Mouse (Mus musculus) MEL-GATA-1-ER (cell line): ENCODE measurements at regions not wholly inside any gene's neighbourhood (a gene's known extent, or its start where the extent isn't known, plus 50 kb on each side); places are given as distances from the start of the nearest gene placed in this dataset.

ENCODE experiments used
- DNase-seq: peaks from one replicate; pipeline ENCODE4 v3.0.0-alpha.2; 2012; ENCODE audit warnings: low read depth; ENCODE audit errors: extremely low read depth

DNA sequence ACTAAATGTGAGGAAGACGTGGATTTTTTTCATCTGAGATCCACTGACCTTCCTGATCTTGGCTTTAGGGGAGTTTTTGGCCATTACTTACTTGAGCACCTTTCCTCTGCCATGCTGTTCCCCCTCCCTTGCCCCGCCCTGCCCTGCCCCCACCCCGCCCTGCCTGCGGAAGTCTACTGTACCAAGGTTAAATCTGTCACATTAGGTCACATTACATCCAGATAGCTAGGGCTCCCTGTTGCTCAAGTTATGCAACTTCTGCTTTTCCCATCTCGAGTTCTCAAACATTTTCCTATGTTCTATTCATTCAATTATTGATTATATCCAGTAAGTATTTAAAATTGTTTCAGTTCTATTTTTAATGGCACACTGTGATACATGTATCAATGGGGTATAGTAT, 144.7 kb upstream of the Cnot2 start:
- DNase-seq: no peak

DNA sequence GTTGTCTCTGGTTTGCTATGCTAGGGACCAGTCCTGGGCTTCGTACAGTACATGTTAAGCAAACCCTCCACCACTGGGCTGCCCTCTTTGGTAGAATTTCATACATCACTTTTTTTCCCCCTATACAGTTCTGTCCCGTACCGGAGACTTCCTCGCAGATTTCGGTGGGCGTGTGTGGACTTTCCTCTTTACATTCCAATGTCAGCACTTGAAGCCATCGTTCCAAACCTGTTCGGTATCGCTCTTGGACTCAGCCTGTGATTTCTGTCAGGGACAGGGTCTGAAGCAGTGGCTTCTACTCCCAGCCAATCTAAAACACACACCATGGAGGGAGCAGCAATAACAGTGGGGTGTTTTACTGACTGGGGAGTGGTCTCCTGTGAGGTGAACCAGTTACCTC, 140.7 kb upstream of the Cnot2 start:
- DNase-seq: no peak

DNA sequence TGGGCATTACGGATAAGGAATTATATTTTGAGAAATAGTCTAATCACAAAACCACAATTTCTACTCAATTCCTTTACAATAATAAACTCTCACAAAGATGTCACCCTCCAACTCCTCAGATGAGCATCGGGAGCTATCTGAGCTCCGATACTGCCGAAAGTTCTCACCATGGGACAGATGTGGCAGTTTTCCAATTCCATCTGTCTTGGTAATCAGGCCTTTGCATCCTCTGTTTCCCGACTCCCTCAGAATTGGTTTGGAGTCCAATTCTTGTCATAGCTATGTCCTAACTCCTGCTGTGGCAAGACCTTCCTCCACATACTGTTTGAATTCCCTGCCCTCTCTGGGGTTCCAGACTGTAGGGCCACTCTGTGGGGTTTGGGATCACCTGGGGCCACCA, 138.3 kb upstream of the Cnot2 start:
- no peak for DNase-seq

DNA sequence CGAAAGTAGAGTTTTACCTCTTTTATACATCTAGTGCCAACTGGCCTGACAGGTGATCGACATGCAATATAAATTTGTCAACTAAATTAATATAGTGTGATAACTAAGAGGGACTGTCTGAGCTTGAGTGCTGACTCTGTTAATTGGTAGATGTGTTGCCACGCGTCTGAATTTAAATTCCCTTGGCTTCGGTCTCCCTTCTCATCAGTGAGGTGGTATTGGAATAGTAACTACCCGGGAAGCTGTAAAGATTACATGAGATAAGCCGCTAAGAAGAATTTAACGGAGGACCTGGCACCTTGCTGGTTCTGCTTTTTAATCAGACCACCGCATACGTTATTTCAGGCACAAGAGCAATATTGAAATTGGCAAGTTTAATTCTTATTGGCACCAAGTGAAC, 136.7 kb upstream of the Cnot2 start:
- DNase-seq: peak; percentile 23

DNA sequence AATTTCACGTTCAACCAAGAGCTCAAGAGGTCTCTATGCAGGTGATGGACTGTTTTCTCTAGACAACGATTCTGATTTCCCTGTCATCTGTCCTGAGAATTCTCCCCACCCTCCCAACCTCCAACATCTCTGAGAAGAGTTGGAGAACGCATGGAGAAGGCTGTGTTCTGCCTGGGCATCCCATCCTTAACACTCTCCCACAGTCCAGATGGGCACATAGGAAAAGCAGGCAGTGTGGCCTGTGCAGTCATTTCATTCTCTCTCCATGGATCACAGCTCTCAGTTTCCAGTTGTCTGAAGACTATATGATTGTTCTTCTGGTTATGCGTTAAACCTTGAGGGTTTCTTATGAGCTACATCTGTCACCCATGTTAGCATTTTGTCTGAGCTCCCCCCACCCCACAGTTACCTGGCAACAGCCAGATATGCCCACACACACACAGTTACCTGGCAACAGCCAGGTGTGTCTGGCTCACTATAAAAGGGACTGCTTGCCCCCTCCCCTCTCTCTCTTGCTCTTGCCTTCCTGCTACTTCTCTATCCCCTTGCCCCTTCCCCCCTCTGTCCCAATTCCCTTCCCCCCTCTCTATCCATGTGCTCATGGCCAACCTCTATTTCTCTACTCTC, 135.8 kb upstream of the Cnot2 start:
- no peak for DNase-seq

DNA sequence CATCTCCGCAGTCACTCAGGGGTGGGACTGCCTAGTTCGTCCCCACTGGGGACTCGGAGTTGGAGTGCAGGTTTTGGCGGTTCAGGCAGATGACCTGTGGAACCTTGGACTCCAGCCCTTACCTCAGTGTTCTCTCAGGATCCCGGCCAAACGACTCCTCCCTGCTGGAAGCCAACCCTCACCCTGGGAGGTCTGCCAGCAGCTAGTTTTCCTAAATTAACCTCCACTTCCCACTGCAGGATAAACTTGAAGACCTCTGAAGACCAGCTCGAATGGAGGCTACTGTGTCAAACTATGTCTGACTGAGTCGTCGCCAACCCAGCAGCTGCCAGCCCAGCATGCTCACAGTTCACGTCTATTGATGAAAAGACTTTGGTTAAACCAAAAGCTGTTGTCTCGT, 132.1 kb upstream of the Cnot2 start:
- no peak for DNase-seq

DNA sequence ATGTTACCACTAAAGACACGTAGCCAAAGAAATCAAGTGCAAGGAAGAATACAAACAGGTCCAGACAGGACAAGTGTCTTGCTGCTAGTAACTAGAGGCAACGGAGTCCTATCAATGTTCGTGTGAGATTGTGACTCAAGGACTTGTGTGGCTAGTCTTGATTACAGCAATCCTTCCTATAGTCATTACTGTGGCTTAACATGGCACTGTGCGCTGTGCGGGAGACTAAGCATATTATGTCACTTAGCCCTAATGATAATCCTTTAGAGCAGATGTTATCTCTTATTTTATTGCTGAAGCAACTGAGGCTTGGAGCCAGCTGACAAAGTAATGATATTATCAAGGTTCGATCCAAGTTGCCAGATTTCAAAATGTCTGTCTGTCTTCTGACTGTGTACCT, 125.7 kb upstream of the Cnot2 start:
- no peak for DNase-seq

DNA sequence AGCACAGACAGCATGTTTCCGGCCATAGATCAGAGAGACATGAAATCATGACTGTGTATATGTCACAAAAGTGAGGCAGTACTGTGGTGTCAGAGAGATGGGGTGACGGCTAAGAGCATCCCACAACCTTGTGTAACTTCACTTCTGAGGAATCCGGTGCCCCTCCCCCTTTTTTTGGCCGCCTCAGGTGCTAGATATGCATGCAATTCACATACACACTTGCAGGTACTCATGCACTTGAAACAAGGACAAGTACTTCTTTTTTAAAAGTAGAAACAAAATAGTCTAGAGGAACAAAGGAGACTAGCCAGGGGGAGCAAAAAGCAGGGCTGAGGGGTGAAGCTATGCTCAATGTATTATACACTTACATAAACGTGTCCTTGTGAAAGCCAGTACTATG, 120.0 kb upstream of the Cnot2 start:
- DNase-seq: no peak

DNA sequence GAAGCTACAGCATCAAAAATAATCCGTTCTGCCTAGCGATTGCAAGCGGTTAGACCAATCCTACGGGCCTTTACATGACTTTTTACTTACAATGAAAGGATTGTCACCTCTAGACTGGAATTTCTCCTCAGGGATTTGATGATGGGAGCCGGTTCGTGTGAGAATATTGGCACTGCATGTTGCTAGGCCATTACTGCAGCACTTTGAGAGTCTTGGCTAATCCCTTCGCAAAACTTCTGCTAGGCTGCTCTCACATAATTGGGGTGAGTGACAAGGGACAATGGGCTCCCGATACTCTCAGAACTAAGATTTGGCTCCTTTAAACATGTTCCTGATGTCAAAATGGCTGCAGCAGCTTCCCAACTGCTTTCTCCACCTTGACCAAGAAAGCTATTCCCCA, 118.4 kb upstream of the Cnot2 start:
- no peak for DNase-seq

DNA sequence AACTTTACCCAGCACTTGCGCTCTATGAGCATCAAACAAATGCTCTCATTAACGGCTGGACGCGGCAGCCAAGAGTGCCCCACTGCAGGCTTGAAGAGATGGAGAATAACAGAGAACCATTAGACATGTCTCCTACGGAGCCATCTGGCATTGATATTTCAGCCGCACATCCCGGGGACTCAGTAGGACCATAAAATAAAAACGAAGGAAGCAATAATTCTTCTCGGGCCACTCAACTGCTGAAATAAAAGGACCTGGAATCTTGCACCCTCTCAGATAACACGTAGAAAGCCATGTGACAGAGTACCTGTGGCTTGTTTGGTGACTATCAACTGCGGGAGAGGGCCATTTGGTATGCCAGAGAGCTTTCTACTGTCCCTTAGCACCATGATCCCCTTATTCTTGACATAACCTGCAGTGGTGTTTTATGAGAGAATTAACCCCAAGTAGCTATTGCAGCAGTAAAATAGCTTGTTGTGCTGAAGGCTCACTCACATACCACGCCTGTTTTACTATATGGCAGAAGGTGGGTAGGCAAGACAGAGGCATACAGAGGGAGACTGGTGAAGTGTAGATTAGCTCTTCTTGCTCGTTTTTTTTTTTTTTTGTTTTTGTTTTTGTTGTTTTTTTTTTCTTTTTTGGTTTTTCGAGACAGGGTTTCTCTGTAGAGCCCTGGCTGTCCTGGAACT, 116.5 kb upstream of the Cnot2 start:
- no peak for DNase-seq

DNA sequence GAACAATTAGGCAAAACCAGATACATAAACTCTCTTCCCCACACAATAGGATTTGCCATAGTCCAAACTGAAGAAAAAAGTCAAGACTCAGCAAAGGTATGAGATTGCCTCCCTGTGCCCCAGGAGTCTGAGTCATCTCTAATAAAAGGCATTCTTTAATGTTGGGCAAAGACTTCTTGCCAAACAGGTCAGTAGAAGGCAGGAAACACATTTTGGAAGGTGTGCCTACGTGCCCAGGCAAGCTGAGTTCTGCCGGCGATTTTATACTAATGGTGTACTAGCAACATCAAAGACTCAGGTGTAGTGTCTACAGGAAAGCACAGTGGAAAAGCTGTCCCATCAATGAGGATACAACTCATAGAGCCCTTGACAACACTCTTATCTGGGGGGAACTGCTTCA, 112.5 kb upstream of the Cnot2 start:
- DNase-seq: no peak

DNA sequence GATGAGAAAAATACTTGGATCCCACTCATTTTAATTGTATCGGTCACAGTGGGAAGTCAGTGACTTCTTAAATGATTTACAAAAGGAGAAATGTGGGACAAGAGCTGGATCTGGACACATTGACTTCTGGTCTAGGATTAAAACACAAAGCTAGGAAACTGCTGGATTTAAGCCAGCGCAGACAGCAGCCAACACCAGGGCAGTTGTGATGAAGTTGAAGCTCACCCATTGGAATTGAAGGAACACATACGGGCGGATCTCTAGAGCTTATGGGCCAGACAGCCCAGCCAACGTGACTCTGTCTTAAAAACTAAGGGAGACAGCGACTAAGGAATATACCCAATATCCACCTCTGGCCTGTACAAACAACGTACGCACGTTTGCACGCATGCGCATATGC, 105.4 kb upstream of the Cnot2 start:
- DNase-seq: no peak

DNA sequence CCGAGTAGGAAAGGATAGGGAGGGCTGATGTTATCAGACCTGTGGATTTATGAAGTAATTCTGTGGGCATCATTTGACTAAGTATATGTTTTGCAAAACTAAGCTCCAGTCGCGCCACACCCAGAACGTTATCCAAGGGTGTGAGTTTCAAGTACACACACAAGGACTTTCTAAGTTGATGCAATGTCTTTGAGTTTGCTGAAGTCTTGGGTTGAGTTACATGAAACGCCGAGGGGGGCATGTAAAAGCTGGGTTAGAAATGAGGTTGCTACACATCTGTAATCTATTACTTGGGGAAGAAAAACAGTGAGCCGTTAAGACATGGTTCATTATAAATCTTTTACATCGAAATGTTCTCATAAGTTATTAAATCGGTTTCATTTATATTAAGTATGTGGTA, 102.1 kb upstream of the Cnot2 start:
- no peak for DNase-seq

DNA sequence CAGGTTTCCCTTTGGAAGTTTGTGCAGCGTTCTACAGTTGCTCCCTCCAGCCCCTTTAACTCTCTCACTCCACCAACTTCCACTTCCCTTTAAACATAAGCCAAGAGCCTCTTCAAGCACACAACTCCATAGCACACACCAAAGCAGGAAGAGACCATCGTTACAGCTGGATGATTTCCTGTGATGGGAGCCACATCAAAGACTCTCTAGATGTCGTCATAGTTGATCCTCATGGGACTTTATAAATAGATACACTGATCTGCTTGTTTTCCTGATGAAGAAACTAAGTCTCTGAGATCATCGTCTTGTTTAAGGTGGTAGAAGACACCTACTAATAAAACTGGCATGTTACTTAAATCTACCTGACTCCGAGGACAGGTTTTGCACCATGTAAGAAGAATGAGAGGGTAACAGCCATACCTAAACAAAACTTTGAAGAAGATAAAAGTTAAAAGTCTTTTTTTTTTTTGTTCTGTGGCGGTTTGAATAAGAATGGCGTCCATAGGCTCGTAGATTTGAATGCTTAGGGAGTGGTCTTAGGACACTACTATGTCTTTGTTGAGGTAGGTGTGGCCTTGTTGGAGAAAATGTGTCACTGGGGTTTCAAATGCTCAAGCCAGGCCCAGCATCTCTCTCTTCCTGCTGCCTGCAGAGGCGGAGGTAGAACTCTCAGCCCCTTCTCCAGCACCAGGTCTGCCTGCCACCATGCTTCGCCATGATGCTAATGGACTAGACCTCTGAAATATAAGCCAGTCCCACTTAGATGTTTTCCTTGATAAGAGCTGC, 97.8 kb upstream of the Cnot2 start:
- DNase-seq: no peak

DNA sequence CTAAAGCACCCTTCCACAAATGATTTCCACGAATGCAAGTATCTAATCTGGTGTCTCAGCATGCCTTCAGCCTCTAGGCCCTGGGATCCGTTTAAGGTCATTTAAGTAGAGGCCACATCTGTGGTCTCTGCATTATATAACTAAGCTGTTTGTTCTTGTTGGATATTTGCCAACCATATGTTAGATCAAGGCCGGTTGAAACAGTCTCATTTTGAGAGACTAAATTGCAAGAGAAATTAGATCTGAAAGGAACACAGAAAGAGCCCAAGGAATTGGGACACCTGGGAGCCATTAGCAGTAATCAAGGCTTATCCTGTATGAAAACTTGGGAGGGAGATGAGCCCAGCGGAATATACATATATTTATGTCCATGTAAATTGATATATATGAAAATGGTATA, 96.6 kb upstream of the Cnot2 start:
- DNase-seq: no peak

DNA sequence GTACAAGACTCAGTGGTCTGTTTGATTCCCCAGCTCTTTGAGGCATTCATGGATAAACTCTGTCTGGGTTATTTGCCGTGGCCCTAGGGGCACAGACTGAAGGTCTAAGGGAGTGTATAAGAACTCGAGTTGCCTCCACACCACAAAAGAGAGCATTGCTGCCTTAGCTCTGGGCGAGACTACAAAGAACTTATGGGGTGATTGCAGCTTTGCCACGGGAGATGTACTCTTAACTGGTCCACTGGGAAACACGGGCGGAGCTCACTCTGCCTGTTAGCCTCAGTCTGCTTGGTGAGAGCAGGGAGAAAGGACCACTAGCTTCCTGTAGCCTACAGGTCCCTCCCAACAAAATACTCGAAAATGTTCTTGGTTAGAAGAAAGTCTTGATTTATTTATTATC, 93.9 kb upstream of the Cnot2 start:
- DNase-seq: no peak

DNA sequence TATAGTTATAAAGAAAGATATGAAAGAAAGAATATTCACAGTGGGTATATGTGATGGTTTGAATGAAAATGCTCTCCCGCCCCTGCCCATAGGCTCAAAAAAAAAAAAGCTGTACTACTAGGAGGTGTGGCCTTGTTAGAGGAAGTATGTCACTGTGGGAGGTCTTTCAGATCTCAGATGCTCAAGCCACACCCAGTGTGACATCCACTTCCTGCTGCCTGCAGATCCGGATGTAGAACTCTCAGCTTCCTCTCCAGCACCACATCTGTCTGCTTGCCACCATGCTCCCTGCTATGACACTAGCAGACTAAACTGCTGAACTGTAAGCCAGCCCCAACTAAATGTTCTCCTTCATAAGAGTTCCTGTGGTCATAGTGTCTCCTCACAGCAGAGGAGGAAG, 93.0 kb upstream of the Cnot2 start:
- DNase-seq: peak; percentile 7

DNA sequence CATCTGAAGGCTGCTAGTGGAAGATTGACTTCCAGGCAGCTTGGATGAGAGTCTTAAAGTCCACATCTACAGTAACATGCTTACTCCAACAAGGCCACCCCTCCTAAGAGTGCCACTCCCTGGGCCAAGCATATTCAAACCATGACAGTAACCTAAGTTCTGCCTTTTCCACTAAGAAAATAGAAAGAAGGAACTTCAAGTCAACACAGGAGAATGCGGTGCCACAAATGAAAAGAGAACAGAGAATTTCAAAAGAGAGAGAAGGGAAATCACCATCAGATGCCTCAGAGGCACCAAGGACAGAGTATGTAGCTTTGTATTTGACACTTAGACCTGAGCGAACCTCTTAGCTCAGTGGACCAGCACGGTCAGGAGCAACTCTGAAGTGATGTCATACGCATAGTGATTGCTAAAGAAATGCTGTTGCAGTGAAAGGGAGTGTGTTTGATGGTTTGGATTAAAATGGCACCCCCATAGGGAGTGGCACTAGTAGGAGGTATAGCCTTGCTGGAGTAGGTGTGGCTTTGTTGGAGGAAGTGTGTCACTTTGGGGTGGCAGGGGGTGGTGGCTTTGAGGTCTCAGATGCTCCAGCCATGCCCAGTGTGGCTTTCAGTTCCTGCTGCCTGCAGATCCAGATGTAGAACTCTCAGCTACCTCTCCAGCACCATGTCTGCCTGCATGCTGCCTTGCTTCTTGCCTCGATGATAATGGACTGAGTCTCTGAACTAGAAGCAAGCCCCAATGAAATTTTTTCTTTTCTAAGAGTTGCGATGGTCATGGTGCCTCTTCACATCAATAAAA, 77.1 kb upstream of the Cnot2 start:
- no peak for DNase-seq

DNA sequence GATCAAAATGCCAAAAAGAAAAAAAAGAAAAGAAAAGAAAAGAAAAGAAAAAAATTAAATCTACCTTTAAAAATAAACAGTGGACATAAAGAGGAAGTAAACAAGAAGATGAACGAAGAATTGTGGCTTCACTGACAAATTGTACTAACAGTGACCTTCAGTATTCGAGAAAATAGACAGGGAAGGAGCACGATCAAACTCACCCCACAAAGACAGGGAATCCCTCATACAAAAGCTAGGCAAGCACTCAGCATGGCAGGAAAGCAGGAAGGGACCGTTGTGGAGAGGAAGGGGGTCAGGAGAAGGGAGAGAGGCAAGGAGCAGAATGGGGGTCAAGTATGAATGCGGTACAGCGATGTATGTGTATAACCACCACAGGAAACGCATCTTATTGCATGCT, 74.6 kb upstream of the Cnot2 start:
- no peak for DNase-seq

DNA sequence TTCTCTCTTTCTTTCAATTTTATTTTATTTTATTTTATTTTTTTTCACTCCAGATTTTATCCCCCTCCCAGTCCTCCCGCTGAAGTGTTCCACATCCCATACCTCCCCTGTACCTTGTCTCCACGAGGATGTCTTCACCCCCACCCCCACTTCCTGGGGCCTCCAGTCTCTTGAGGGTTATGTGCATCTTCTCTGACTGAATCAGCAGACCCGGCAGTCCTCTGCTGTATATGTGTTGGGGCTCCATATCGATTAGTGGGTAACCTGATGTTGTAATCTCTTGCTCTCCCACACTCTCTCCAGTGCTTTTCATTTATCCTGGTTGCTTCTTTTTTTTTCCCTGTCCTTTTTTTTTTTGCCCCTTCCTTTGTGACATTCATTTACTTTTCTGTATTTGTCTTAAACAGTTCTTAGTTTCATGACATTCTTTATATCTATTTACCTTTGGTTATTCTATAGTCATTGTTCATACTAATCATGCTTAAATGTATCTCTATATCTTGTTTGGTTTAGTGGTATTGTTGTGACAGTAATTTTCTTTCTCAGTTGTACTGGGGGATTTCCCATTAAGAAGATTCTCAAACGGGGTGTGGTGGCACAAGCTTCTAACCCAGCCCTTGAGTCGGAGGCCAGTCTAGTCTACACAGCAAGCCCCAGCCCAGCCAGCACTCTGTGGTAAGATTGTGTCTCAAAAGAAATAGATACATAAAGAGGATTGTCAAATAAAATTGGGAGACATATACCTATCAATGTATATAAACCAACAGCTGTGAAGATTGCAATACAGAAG, 73.9 kb upstream of the Cnot2 start:
- no peak for DNase-seq

DNA sequence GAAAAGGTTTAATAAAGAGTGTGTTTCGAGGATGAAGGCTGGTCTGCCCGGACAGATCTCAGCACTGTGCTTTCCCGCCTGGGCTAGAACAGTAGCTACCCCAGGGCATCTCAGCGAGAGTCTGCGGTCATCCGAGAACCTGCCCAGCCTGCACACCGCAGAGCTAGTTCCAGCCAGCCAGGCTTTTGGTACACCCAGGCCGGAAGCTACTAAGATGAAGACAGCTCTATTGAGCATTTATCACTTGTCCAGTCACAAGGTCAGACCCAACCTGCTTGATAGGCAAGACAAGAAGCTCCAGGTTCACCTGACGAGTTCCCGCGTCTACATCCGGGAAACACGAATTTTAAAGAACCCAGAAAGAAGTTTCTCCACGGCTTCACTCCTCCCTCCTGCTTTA, 72.8 kb upstream of the Cnot2 start:
- no peak for DNase-seq
